Mouse (Mus musculus) MEL (cell line): ENCODE measurements around the gene Pdzd2. TPM values are rescaled to one million over a fixed set of nuclear protein-coding genes. Genes with fewer than 3 reads are reported as not detected.

Source experiments
- DNase-seq: peaks from one replicate; pipeline ENCODE4 v3.0.0; 2011; ENCODE audit warnings: low read depth, low spot score
- H3K27ac ChIP-seq: 2 replicates; pipeline ENCODE4 v1.5.1; 2012; ENCODE audit warnings: low read depth, mild to moderate bottlenecking, control low read depth, low read length, moderate library complexity; ENCODE audit not compliant: control insufficient read depth
- H3K27me3 ChIP-seq, 2 experiments: fragments of 150-350 bp in 1 of 2; sonication (generic) in 1 of 2; 2 replicates each; pipeline ENCODE4 v1.6.1; 2012; ENCODE audit warnings: low read length in 2 of 2, mild to moderate bottlenecking in 2 of 2, improper control_type of control experiment in 1 of 2, moderate library complexity in 1 of 2; ENCODE audit not compliant: insufficient read depth in 2 of 2, control insufficient read depth in 1 of 2
- H3K36me3 ChIP-seq, 2 experiments: 2 replicates each; pipeline ENCODE4 v1.6.1; 2012 to 2014; ENCODE audit warnings: low read length in 2 of 2, improper control_type of control experiment in 1 of 2, inconsistent platforms in 1 of 2, mild to moderate bottlenecking in 1 of 2; ENCODE audit not compliant: insufficient read depth in 2 of 2, control insufficient read depth in 1 of 2
- H3K4me1 ChIP-seq, 2 experiments: fragments of 150-350 bp in 1 of 2; sonication (generic) in 1 of 2; 2 replicates each; pipeline ENCODE4 v1.6.1; 2012; ENCODE audit warnings: low read length in 2 of 2, improper control_type of control experiment in 1 of 2, mild to moderate bottlenecking in 1 of 2; ENCODE audit not compliant: insufficient read depth in 2 of 2, control insufficient read depth in 1 of 2
- H3K4me3 ChIP-seq, 2 experiments: fragments of 150-350 bp in 1 of 2; sonication (generic) in 1 of 2; 2 replicates each; pipeline ENCODE4 v1.5.1; 2012; ENCODE audit warnings: low read depth in 2 of 2, low read length in 2 of 2, mild to moderate bottlenecking in 2 of 2, moderate library complexity in 2 of 2, control low read depth in 1 of 2, improper control_type of control experiment in 1 of 2; ENCODE audit not compliant: control insufficient read depth in 1 of 2, insufficient read depth in 1 of 2
- H3K79me2 ChIP-seq: 2 replicates; pipeline ENCODE4 v1.6.1; 2012; ENCODE audit warnings: mild to moderate bottlenecking, low read length, moderate library complexity; ENCODE audit not compliant: control insufficient read depth, poor library complexity, insufficient read depth
- H3K9ac ChIP-seq: 2 replicates; pipeline ENCODE4 v1.6.1; 2012; ENCODE audit warnings: low read depth, mild to moderate bottlenecking, control low read depth, low read length, moderate library complexity; ENCODE audit not compliant: control insufficient read depth, poor library complexity, severe bottlenecking
- H3K9me3 ChIP-seq: fragments of 150-350 bp; sonication (generic); replicated peaks from 2 replicates; pipeline ENCODE4 v1.6.1; 2012; ENCODE audit warnings: mild to moderate bottlenecking, low read length, improper control_type of control experiment, moderate library complexity; ENCODE audit not compliant: insufficient read depth
- BHLHE40 ChIP-seq: IDR thresholded peaks from 2 replicates; pipeline ENCODE4 v1.6.1; 2012; ENCODE audit warnings: low read depth, mild to moderate bottlenecking, inconsistent platforms, low read length, improper control_type of control experiment, borderline replicate concordance
- E2F4 ChIP-seq: IDR thresholded peaks from 2 replicates; pipeline ENCODE4 v1.6.1; 2011; ENCODE audit warnings: low read depth, low read length, improper control_type of control experiment, borderline replicate concordance
- ELF1 ChIP-seq: IDR thresholded peaks from 2 replicates; pipeline ENCODE4 v1.6.1; 2014; ENCODE audit warnings: low read depth, mild to moderate bottlenecking, inconsistent platforms, low read length, improper control_type of control experiment, moderate library complexity
- EP300 ChIP-seq, 2 experiments: IDR thresholded peaks; 2 replicates each; pipeline ENCODE4 v1.6.1; 2011; ENCODE audit warnings: improper control_type of control experiment in 2 of 2, low read length in 2 of 2, low read depth in 1 of 2, mild to moderate bottlenecking in 1 of 2
- GABPA ChIP-seq: IDR thresholded peaks from 2 replicates; pipeline ENCODE4 v1.6.1; 2012; ENCODE audit warnings: low read depth, mild to moderate bottlenecking, inconsistent platforms, low read length, improper control_type of control experiment, moderate library complexity
- GATA1 ChIP-seq: IDR thresholded peaks from 2 replicates; pipeline ENCODE4 v1.6.1; 2011; ENCODE audit warnings: low read depth, low read length, improper control_type of control experiment
- KAT2A ChIP-seq: conservative IDR thresholded peaks from 2 replicates; pipeline ENCODE4 v1.6.1; 2012; ENCODE audit warnings: low read depth, low read length, improper control_type of control experiment, inconsistent platforms
- MAZ ChIP-seq: IDR thresholded peaks from 2 replicates; pipeline ENCODE4 v1.6.1; 2012; ENCODE audit warnings: low read depth, mild to moderate bottlenecking, inconsistent platforms, low read length, improper control_type of control experiment
- MEF2A ChIP-seq: IDR thresholded peaks from 2 replicates; pipeline ENCODE4 v1.6.1; 2014; ENCODE audit warnings: low read depth, mild to moderate bottlenecking, inconsistent platforms, low read length, improper control_type of control experiment; ENCODE audit not compliant: poor library complexity, insufficient replicate concordance, severe bottlenecking; ENCODE audit errors: extremely low read depth
- MYB ChIP-seq: IDR thresholded peaks from 2 replicates; pipeline ENCODE4 v1.6.1; 2011; ENCODE audit warnings: mild to moderate bottlenecking, low read depth, low read length, improper control_type of control experiment
- MYC ChIP-seq: IDR thresholded peaks from 2 replicates; pipeline ENCODE4 v1.6.1; 2011; ENCODE audit warnings: low read depth, mild to moderate bottlenecking, low read length, improper control_type of control experiment, moderate library complexity
- NRF1 ChIP-seq: IDR thresholded peaks from 2 replicates; pipeline ENCODE4 v1.6.1; 2014; ENCODE audit warnings: low read depth, mild to moderate bottlenecking, inconsistent platforms, low read length, improper control_type of control experiment, moderate library complexity; ENCODE audit not compliant: poor library complexity, insufficient read depth, severe bottlenecking
- POLR2AphosphoS2 ChIP-seq: IDR thresholded peaks from 2 replicates; pipeline ENCODE4 v1.6.1; 2011; ENCODE audit warnings: low read length, improper control_type of control experiment
- POLR2AphosphoS5 ChIP-seq: IDR thresholded peaks from 2 replicates; pipeline ENCODE4 v1.6.1; 2012; ENCODE audit warnings: low read depth, borderline replicate concordance, mild to moderate bottlenecking, inconsistent platforms, low read length, moderate library complexity, mixed read lengths
- RCOR1 ChIP-seq: IDR thresholded peaks from 2 replicates; pipeline ENCODE4 v1.6.1; 2012; ENCODE audit warnings: low read depth, mild to moderate bottlenecking, inconsistent platforms, low read length, improper control_type of control experiment
- SIN3A ChIP-seq: IDR thresholded peaks from 2 replicates; pipeline ENCODE4 v1.6.1; 2012; ENCODE audit warnings: low read length, improper control_type of control experiment, inconsistent platforms
- SMC3 ChIP-seq: IDR thresholded peaks from 2 replicates; pipeline ENCODE4 v1.6.1; 2011; ENCODE audit warnings: low read depth, low read length, improper control_type of control experiment
- TAL1 ChIP-seq: IDR thresholded peaks from 2 replicates; pipeline ENCODE4 v1.6.1; 2012; ENCODE audit warnings: mild to moderate bottlenecking, inconsistent platforms, low read length, moderate library complexity, mixed read lengths
- TBP ChIP-seq: IDR thresholded peaks from 2 replicates; pipeline ENCODE4 v1.8.0; 2011; ENCODE audit warnings: low read depth, low read length, improper control_type of control experiment
- TCF12 ChIP-seq: IDR thresholded peaks from 2 replicates; pipeline ENCODE4 v1.6.1; 2014; ENCODE audit warnings: low read depth, mild to moderate bottlenecking, inconsistent platforms, low read length, improper control_type of control experiment, moderate library complexity
- USF1 ChIP-seq: IDR thresholded peaks from 2 replicates; pipeline ENCODE4 v1.6.1; 2014; ENCODE audit warnings: low read depth, mild to moderate bottlenecking, inconsistent platforms, low read length, improper control_type of control experiment, moderate library complexity
- ZC3H11A ChIP-seq: IDR thresholded peaks from 2 replicates; pipeline ENCODE4 v1.6.1; 2012; ENCODE audit warnings: low read depth, mild to moderate bottlenecking, inconsistent platforms, low read length, improper control_type of control experiment
- ZKSCAN1 ChIP-seq: IDR thresholded peaks from 2 replicates; pipeline ENCODE4 v1.6.1; 2012; ENCODE audit warnings: low read depth, mild to moderate bottlenecking, inconsistent platforms, low read length, improper control_type of control experiment, moderate library complexity
- ZNF384 ChIP-seq: IDR thresholded peaks from 2 replicates; pipeline ENCODE4 v1.6.1; 2012; ENCODE audit warnings: low read depth, mild to moderate bottlenecking, inconsistent platforms, low read length, improper control_type of control experiment
- polyA plus RNA-seq, 2 experiments: library from polyadenylated mRNA; stranded (reverse) in 1 of 2; unstranded in 1 of 2; fragments of >175 nt in 1 of 2; fragments of >200 nt in 1 of 2; gene quantifications; 2 replicates each; pipeline versions ENCODE4 v1.2.1 to v1.2.4; 2012; ENCODE audit warnings: low replicate concordance in 2 of 2, low read depth in 1 of 2; ENCODE audit not compliant: insufficient read length in 2 of 2, insufficient read depth in 1 of 2, missing spikeins in 1 of 2
- total RNA-seq: library from RNA; depleted of rRNA; stranded (reverse); fragments of 300-350 nt; gene quantifications from 2 replicates; pipeline ENCODE4 v1.2.3, GENCODE M21; 2012

Gene Pdzd2
- total and polyA plus RNA-seq, 3 experiments, result 0.15 to 0.33 TPM; not detected in 1

GRCm38 (mm10) chr15:12430670-12431069 lies 309.1 kb downstream of the Pdzd2 start:
- Histone ChIP-seq H3K4me3 (no peak overlapping the region), H3K4me1 (no peaks in the 10 kb centered on the region), H3K9ac (no peak overlapping the region), H3K79me2 (no peaks in the 10 kb centered on the region), H3K9me3 (no peaks in the 10 kb centered on the region), H3K36me3 (no peaks in the 10 kb centered on the region), H3K27me3 (no peaks in the 10 kb centered on the region; a peak in 3 of 4 replicates), H3K27ac (no peak overlapping the region)
- TF ChIP-seq MYC, result no peak
- TF ChIP-seq ELF1, result no peak
- no peak for TF ChIP-seq TAL1
- no peak for TF ChIP-seq SMC3
- no peak for TF ChIP-seq BHLHE40
- TF ChIP-seq POLR2AphosphoS2, result no peak
- TF ChIP-seq ZC3H11A, result no peak
- no peak for TF ChIP-seq TCF12
- no peak for TF ChIP-seq EP300 (IDR thresholded peaks at IDR 0.05; ENCODE audit: low read depth in 1 of 2, low read length in 2 of 2)
- no peak for TF ChIP-seq POLR2AphosphoS5
- no peak for TF ChIP-seq TBP
- no peak for TF ChIP-seq GATA1
- DNase-seq, result no peak

DNA sequence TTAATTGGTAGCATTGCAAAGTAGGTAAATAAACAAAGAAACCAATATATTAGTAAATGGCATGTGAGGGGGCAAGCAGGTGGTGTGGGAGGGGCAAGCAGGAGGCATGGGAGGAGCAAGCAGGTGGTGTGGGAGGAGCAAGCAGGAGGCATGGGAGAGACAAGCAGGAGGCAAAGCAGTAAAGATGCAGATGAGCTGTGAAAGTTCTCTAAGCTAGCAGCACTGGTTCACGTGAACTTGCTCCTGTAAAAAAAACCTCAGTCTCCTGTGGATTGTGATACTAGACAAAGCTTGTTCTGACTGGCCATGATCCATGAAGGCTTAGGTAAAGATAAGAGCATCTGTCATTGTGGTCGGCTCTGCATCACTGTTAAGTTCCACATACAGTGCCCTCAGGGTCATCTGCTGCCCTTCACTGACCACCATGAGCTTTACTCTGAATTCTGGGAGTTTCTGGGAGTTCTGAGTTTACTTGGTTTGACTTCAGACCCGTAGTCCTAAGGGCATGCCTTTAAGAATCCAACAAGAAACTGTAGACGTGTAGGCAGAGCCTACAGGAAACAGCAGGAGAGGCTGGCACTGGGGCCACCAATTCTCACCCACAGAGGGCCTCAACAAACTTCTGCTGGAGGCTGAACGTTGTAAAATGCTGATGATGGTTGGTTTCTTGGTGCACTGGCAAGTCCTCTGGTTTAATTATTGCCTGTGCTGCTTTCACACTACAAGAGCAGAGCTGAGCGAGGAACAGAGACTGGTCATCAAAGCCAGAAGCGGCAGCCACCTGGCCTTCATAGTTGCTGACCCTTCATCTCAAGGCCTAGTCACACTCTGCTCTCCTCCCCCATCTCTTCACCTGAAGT lies 309.9 kb downstream of the Pdzd2 start:
- no peaks in the 10 kb centered on the region for H3K4me1 ChIP-seq

GRCm38 (mm10) chr15:12427818-12428217 lies 311.9 kb downstream of the Pdzd2 start:
- no peak for DNase-seq
- no peaks in the 10 kb centered on the region; a peak in 3 of 4 replicates for H3K27me3 ChIP-seq
- TF ChIP-seq MYB (no peak), E2F4 (no peak), GATA1 (no peak), TBP (no peak), MEF2A (no peak), SMC3 (no peak), NRF1 (no peak), USF1 (no peak), KAT2A (no peak), ZNF384 (no peak), GABPA (no peak), SIN3A (no peak), MAZ (no peak), BHLHE40 (no peak), TAL1 (no peak), ELF1 (no peak)

More for the DNA sequence above, 309.9 kb downstream of the Pdzd2 start:
- Histone ChIP-seq H3K9ac (no peak overlapping the region), H3K27me3 (no peaks in the 10 kb centered on the region; a peak in 3 of 4 replicates), H3K9me3 (no peaks in the 10 kb centered on the region), H3K4me3 (no peak overlapping the region), H3K36me3 (no peaks in the 10 kb centered on the region), H3K79me2 (no peaks in the 10 kb centered on the region), H3K27ac (no peak overlapping the region)
- TF ChIP-seq RCOR1, result no peak
- TF ChIP-seq USF1, result no peak
- TF ChIP-seq ZKSCAN1, result no peak
- TF ChIP-seq ELF1, result no peak
- TF ChIP-seq ZC3H11A, result no peak
- TF ChIP-seq TCF12, result no peak
- DNase-seq, result no peak

More at GRCm38 (mm10) chr15:12427818-12428217, 311.9 kb downstream of the Pdzd2 start:
- no peak overlapping the region for H3K27ac ChIP-seq
- no peaks in the 10 kb centered on the region for H3K9me3 ChIP-seq
- no peak overlapping the region for H3K4me3 ChIP-seq
- H3K79me2 ChIP-seq, result no peaks in the 10 kb centered on the region
- no peaks in the 10 kb centered on the region for H3K4me1 ChIP-seq
- no peaks in the 10 kb centered on the region for H3K36me3 ChIP-seq
- H3K9ac ChIP-seq, result no peak overlapping the region
